Mouse (Mus musculus) cerebellum, adult 2 months (tissue): Measurements from ENCODE around the gene Bag6.

ENCODE experiments used
- CTCF ChIP-seq: fragments of 200-500 bp; IDR thresholded peaks from 2 replicates; pipeline ENCODE4 v1.5.1; 2011; ENCODE audit warnings: low read depth, mild to moderate bottlenecking, control low read depth, low read length, moderate library complexity, borderline replicate concordance; ENCODE audit not compliant: insufficient read depth
- POLR2A ChIP-seq: fragments of 200-500 bp; IDR thresholded peaks from 2 replicates; pipeline ENCODE4 v1.6.1; 2011; ENCODE audit warnings: low read length, control low read depth, borderline replicate concordance; ENCODE audit not compliant: insufficient read depth

- TF ChIP-seq POLR2A (no peak), CTCF (no peak)
Observed at GRCm38 (mm10) chr17:35147348-35147747, 12.4 kb downstream of the Bag6 start.
